ENCODE assay signal across 8 mouse cellular contexts in the genomic region with DNA sequence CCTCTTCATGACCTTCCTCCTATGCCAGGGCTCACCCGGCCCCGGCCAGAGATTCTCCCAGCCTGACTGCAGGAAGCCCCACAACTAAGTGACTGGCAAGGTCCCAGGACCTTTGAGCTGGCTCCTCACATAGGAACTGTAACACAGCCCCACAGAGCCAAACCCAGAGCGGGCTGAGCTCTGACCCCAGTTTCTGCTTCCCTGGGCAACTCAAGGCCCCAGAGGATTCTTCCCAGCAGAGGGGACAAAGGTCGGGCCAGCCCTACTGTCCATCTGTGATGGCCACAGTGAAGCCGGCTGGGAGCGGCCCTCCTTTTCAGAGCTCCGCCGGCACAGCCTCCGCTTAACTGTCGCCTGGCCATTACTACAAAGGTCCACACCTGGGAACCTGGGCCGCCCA. TPM values are rescaled to one million over a fixed set of nuclear protein-coding genes. Genes with fewer than 3 reads are reported as not detected.
DNase-seq lines count a peak whose midpoint lies in the region; ATAC-seq and TF ChIP-seq lines count a peak whose summit lies in the region.

No protein-coding gene starts in this region.

- ATAC-seq in common myeloid progenitor, adult 5-6 weeks (replicated peaks; ENCODE audit: low read depth, poor library complexity, severe bottlenecking) = 0 out of 2 replicates have a peak, but pooled peaks have one; percentile 23
- ATAC-seq in kidney, postnatal 0 days (replicated peaks; ENCODE audit: low FRiP score, low read depth) = peak; percentile 89
- ATAC-seq in forebrain, embryonic 16.5 days = no peak
- ATAC-seq in activated CD4-positive, CD25-positive, alpha-beta regulatory T cell, adult 4 months = no peak

- 28% methylated on average over 11 of the region's 11 CpGs for WGBS in kidney, postnatal 0 days
- 80% methylated on average over 11 of the region's 11 CpGs for WGBS in forebrain, embryonic 16.5 days

- no peak overlapping the region for H3K4me3 ChIP-seq in kidney, postnatal 0 days (replicated peaks; ENCODE audit: low read depth, low read length)
- no peak overlapping the region for H3K4me3 ChIP-seq in forebrain, embryonic 16.5 days (replicated peaks; ENCODE audit: low read length)

- H3K4me2 ChIP-seq in kidney, postnatal 0 days (ENCODE audit: low read length) = no peak overlapping the region
- no peak overlapping the region for H3K4me2 ChIP-seq in forebrain, embryonic 16.5 days (ENCODE audit: low read length)

- no peaks in the 10 kb centered on the region for H3K36me3 ChIP-seq in kidney, postnatal 0 days (ENCODE audit: insufficient read depth, low read length)
- H3K36me3 ChIP-seq in forebrain, embryonic 16.5 days (ENCODE audit: control insufficient read depth, insufficient read depth) = no peaks in the 10 kb centered on the region

- H3K9me3 ChIP-seq in kidney, postnatal 0 days (replicated peaks; ENCODE audit: low read length) = no peaks in the 10 kb centered on the region
- no peaks in the 10 kb centered on the region for H3K9me3 ChIP-seq in forebrain, embryonic 16.5 days (ENCODE audit: control insufficient read depth, low read length)

- H3K27me3 ChIP-seq in kidney, postnatal 0 days (ENCODE audit: insufficient read depth, low read length) = no peaks in the 10 kb centered on the region
- H3K27me3 ChIP-seq in forebrain, embryonic 16.5 days (replicated peaks; ENCODE audit: control insufficient read depth, insufficient read depth, low read length) = no peaks in the 10 kb centered on the region

- peaks cover 12% of the 10 kb centered on the region; the same call in 1 of the 2 replicates for H3K4me1 ChIP-seq in kidney, postnatal 0 days (replicated peaks; ENCODE audit: insufficient read depth, low read length)
- peaks cover 17% of the 10 kb centered on the region for H3K4me1 ChIP-seq in forebrain, embryonic 16.5 days (replicated peaks; ENCODE audit: control insufficient read depth, insufficient read depth, low read length)

- H3K27ac ChIP-seq in kidney, postnatal 0 days = peak overlapping the region; percentile 66; the same call in 1 of the 2 replicates
- H3K27ac ChIP-seq in forebrain, embryonic 16.5 days (ENCODE audit: low read length) = no peak overlapping the region

- no peak overlapping the region for H3K9ac ChIP-seq in kidney, postnatal 0 days (ENCODE audit: low read depth, low read length)
- no peak overlapping the region for H3K9ac ChIP-seq in forebrain, embryonic 16.5 days (replicated peaks; ENCODE audit: low read depth, low read length)

- peak; percentile 56 for DNase-seq in gastrocnemius, adult 18-20 months (ENCODE audit: low spot score)
- DNase-seq in gastrocnemius, postnatal 4 days (ENCODE audit: low spot score in 2 of 2) = no peak
- DNase-seq in kidney, postnatal 0 days (ENCODE audit: low spot score) = peak; percentile 49
- DNase-seq in lung, postnatal 25 days (ENCODE audit: low spot score) = peak; percentile 55
- DNase-seq in layer of hippocampus, postnatal 25 days (ENCODE audit: extremely low spot score in 1 of 2, low spot score in 1 of 2) = no peak

- no peak for TF ChIP-seq CTCF in kidney, postnatal 0 days (IDR thresholded peaks at IDR 0.05; ENCODE audit: low read depth)

RNA-seq across cellular contexts. Expression of a gene that starts 13.6 kb away (rescaled TPM):
- 1 to 10 TPM; 6.5 to 7.4 TPM for total RNA-seq in gastrocnemius, adult 18-20 months (2021)
- total RNA-seq in gastrocnemius, postnatal 4 days (2021) = 10 to 100 TPM; 10.0 to 10.1 TPM
- 9.4 and 12.0 TPM in 2 replicates for total RNA-seq in common myeloid progenitor, adult 5-6 weeks (2017)
- 16.1 and 17.8 TPM in 2 replicates for polyA plus RNA-seq in kidney, postnatal 0 days (2015; fragmentation: Nextera tagmentation; extraction: Ambion mirVana)
- 66.5 and 68.7 TPM in 2 replicates for polyA plus RNA-seq in forebrain, embryonic 16.5 days (2015; fragmentation: Nextera tagmentation; extraction: Ambion mirVana)
- polyA plus RNA-seq in activated CD4-positive, CD25-positive, alpha-beta regulatory T cell, adult 4 months (2017; shearing (Covaris generic)) = 10 to 100 TPM; 16.2 to 18.4 TPM
- total RNA-seq in layer of hippocampus, postnatal 25 days (2021) = 10 to 100 TPM; 56.4 to 66.2 TPM

RNA-seq across cellular contexts. Expression of a gene that starts 52.3 kb away (rescaled TPM):
- total RNA-seq in gastrocnemius, adult 18-20 months (2021) = 1 to 10 TPM; 4.2 to 4.5 TPM
- total RNA-seq in gastrocnemius, postnatal 4 days (2021) = 1 to 10 TPM; 7.6 to 7.8 TPM
- 5.5 and 11.6 TPM in 2 replicates for total RNA-seq in common myeloid progenitor, adult 5-6 weeks (2017)
- polyA plus RNA-seq in kidney, postnatal 0 days (2015; fragmentation: Nextera tagmentation; extraction: Ambion mirVana) = 13.8 and 20.7 TPM in 2 replicates
- polyA plus RNA-seq in forebrain, embryonic 16.5 days (2015; fragmentation: Nextera tagmentation; extraction: Ambion mirVana) = 53.6 and 60.2 TPM in 2 replicates
- 1 to 10 TPM; 6.5 to 8.3 TPM for polyA plus RNA-seq in activated CD4-positive, CD25-positive, alpha-beta regulatory T cell, adult 4 months (2017; shearing (Covaris generic))
- total RNA-seq in layer of hippocampus, postnatal 25 days (2021) = 10 to 100 TPM; 25.2 to 26.3 TPM

RNA-seq across cellular contexts. Expression of a gene that starts 52.4 kb away (rescaled TPM):
- total RNA-seq in gastrocnemius, adult 18-20 months (2021) = 1 to 10 TPM; 1.9 to 5.1 TPM
- total RNA-seq in gastrocnemius, postnatal 4 days (2021) = 1 to 10 TPM; 2.8 to 3.6 TPM
- 11.3 and 11.9 TPM in 2 replicates for total RNA-seq in common myeloid progenitor, adult 5-6 weeks (2017)
- 15.0 and 15.2 TPM in 2 replicates for polyA plus RNA-seq in kidney, postnatal 0 days (2015; fragmentation: Nextera tagmentation; extraction: Ambion mirVana)
- polyA plus RNA-seq in forebrain, embryonic 16.5 days (2015; fragmentation: Nextera tagmentation; extraction: Ambion mirVana) = 11.0 and 11.9 TPM in 2 replicates
- polyA plus RNA-seq in activated CD4-positive, CD25-positive, alpha-beta regulatory T cell, adult 4 months (2017; shearing (Covaris generic)) = 10 to 100 TPM in 1 of 2 experiments, 1 to 10 TPM in 1; 8.5 to 10.1 TPM
- total RNA-seq in layer of hippocampus, postnatal 25 days (2021) = 1 to 10 TPM; 4.8 to 5.4 TPM

Comparison
In these comparisons a context has a peak if more than half of its experiments do, and no peak if none do; other contexts are left out.
1. DNase-seq: peak in gastrocnemius, adult 18-20 months (single experiment), kidney, postnatal 0 days (single experiment) and lung, postnatal 25 days (single experiment); none in gastrocnemius, postnatal 4 days (0 of 2) and layer of hippocampus, postnatal 25 days (0 of 2).
2. ATAC-seq: peak in common myeloid progenitor, adult 5-6 weeks (single experiment) and kidney, postnatal 0 days (single experiment); none in forebrain, embryonic 16.5 days (single experiment) and activated CD4-positive, CD25-positive, alpha-beta regulatory T cell, adult 4 months (single experiment).